Mouse (Mus musculus): Measurements from ENCODE around the gene Zbtb44.
"Not testable (repeated sequence)": the region's sequence is repeated elsewhere in the genome, so short reads cannot be mapped to it uniquely, and the experiment has no call there.

The Zbtb44 gene

DNA sequence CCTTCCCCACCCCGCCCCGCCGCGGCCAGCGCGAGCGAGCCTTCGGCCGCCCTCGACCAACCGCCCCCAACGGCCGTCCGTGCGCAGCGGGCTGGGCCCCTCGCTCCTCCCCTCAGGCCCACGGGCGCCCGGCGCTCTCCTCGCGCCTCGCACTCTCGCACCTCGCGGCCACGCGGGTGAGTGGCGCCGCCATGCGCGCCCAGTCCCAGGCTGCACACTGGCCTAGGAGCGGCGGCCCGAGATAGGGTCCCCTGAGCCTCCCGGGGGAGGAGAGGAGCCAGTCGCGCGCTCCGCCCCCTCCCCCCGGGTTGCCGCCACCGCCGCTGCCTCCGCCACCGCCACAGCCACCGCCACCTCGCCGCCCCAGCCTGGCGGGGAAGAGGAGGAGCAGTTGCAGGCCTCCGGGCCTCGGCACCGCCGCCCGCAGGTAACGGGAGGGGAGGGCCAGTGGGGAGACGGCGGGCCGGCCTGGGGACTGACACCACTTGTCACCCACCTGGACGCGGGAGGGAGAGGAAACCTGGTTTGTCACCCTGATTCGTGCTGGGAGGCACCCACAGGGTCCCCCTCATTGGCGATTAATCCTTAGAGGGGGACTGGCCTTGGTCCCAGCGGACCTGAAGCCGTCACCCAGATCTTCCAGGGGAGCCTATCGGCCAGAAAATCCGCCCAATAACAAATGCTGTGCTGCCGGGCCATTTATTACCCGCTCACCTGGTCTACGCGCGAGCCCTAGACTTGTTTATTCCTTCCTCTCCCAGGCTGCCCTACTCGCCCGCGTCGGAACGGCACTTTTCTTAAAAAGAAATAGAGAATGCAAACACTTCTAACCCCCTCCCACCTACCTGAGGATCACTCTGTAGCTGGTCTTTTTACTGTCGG is at the start of gene Zbtb44:
Zbtb44 (plus strand) TSS at position 113 of the 882 bp plus-strand sequence.
- peak; percentile 70 for DNase-seq (ENCODE audit: low spot score)

DNA sequence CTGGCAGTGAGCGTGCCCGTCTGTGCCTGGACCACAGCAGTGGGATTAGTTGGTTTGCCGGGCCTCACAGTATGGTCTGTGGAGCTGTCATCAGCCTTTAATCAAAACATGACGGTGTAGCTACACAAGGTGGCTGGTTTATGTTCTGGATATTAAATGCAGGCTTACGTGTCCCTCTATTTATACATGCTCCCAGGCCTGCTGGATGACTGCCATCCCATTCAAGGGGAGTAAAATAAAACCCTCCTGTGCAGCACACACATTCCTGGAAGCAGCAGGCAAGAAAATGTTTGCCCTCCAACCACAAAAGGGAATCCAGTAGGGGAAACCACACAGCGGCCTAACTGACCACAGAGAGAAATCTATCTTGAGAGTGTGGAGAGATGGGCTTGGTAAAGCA is 44.7 kb upstream of the Zbtb44 start:
- no peak for DNase-seq (ENCODE audit: low spot score)

DNA sequence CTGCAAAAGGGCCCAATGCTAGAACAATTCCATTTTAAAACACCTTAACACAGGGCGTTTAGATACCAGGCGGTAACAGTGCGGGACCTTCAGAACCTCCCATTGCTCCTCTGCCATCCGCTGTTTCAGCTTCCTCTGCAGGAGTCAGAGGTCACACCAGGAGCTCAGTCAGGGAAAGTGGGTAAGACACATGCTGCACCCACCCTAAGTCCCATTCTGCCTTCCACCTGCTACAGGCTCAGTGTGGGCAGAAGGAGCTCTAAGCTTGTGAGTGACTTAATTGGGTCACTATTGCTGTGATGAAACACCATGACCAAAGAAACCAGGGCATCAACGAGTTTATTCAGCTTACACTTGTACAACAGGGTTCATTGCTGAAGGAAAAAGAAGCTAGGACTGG is 37.3 kb upstream of the Zbtb44 start:
- no peak for DNase-seq (ENCODE audit: low spot score)

DNA sequence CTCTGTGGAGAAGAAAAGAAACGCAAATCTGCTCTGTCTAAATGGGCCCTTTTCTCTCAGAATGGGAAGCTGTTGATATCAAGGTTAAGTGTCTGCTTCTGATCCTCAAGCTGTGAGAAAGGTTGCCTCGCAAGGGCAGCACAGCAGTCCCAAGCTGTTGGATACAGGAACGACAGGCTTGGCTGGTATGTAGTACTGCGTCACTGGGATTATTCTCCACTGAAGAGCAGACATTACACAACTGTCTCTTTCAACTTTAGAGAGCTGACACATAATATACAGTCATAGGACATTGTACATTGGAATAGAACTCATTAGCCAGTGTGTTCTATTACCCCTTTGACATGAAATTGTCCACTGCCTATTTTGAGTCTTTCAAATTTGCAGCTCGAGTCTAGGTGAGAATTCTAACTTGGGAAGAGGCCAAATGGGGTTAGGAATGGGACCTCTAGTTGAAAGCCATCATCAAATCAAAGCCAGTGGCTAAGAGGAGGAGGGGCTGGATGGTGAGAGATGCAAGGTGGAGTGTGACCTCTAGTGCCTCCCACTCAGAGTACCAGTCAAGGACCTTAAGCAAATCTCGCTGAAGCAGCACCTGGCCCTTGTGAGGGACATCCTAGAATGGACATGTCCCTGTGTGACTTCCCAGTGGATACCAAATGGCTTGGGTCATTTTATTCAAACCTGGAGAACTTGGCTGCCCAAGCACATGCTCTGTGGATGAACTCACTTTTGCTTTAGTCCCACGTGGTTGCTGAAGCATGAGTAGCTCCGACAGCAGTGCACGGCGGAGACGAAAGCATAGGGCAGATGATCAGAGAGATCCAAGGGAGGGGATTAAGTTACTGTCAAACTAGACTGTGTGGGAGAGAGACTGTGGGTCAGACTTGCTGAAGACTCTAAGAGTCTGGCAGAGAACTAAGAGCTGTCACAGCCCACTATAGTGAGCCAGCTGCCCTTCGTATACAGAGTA is 33.6 kb upstream of the Zbtb44 start:
- peak; percentile 6 for DNase-seq (ENCODE audit: low spot score)

DNA sequence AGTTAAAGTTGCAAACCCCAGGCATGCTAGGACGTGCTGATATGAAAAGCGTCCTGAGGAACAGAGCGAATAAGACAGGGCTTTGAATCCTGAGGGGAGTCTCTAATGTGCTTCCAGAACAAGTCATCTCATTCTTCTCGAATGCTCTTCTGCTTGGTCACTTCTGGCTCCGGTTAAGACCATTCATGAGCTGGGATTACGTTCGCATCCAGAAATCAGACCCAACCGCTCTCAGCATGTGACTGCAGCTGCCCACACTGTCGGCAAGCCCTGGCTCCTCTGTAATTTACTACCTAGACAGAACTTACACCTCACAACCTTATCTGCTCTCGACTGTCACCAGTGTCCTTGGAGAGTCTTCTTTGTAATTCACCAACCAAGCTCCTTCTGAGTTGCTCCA is 29.8 kb upstream of the Zbtb44 start:
- DNase-seq (ENCODE audit: low spot score): no peak

DNA sequence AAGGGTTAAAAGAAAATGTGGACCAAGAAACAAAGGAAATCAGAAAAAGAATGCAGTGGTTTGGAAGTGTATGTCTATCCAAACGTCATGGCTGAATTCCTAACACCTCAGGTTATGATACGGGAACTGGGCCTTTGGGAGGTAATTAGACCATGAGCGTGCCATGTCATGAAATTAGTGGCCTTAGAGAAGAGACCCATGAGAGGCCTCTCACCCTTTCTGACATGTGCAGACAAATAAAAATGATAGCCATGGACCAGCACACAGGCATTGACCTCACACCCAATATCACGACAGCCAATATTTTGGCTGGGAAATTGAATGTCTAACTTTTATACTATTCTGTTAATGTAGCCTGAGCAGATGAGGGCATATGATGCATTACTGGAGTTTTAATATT is 27.9 kb upstream of the Zbtb44 start:
- no peak for DNase-seq (ENCODE audit: low spot score)

DNA sequence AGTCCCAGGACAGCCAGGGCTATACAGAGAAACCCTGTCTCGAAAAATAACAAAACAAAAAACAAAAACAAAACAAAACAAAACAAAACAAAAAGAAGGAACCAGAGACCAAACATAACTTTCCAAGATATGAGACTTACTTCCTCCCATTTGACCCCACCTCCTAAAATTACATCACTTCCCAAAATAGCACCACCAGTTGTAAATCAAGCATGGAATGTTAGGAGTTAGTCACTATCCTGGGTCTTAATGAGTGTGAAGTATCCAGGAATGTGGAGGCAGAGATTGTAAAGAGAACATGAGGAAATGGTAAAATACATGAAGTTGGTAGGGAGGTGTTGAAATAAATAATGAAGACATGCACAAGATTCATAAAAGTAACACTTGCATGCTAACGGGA is 21.1 kb upstream of the Zbtb44 start:
- no peak for DNase-seq (ENCODE audit: low spot score)

DNA sequence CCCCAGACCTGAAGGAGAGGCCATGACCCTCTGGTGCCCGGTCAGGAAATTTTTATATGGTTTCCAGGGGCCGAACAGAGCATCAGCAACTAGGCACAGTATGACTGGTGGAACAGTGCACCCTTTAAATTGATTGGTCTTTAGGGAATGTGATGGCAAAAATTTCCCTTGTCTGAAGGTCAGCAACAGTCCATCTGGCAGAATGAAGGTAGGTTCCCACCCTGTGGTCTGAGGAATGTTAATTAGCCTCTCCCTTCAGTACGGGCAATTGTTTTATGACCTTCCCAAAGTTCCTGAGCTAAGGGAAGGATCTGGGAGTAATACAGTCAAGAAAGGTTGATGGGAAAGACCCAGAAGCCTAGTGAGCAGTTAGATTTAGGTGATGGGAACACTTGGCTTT is 20.4 kb upstream of the Zbtb44 start:
- DNase-seq (ENCODE audit: low spot score): no peak

DNA sequence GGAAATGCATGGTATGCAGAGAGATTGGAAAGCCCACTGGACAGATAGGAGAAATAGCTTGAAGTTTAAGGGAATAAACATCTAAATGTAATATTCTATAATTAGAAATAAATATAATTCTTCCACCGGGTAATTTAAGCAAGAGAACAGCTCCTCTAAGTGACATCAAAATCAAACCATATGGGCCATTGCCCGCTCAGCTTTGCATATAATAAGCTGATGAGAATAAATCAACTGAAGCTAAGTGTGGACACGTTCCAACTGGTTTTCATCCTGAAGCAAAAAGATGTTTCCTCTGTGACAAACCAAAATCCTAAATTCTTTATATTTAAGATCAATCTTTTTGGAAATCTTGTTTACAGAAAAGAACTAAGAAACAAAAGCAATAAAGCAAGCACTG is 19.7 kb upstream of the Zbtb44 start:
- no peak for DNase-seq (ENCODE audit: low spot score)

DNA sequence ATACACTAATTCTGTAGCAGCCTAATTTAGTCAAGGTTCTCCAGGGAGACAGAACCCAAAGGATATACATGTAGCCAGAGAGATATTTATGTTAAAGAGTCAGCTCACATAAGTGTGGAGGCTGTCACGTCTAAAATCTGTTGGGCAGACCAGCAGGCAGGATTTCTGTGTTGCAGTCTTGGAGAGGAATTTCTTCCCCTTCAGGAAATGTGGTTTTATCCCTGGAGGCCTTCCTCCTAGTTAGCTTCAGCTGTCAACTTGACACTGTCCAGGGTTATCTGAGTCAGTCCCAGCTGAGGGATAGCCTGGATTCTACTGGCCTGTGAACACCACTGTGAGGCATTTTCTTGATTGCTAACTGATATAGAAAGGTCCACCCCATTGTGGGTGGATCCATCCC is 18.9 kb upstream of the Zbtb44 start:
- no peak for DNase-seq (ENCODE audit: low spot score)

DNA sequence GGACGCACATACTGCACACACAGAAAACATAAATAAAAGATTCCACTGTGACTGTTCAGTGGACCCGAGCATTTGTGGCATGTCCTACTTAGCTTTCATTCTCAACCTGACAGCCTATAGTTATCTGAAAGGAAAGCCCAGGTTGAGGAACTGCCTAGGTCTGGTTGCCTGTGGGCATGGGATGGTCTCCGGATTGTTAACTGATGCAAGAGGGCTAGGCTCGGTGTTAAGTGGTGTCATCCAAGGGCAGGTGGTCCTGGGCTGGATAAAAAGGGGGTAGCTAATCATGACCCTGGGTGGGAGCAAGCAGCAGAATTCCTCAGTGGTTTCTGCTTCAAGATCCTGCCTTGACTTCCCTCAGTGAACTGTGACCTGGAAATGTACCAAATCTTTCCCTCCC is 17.8 kb upstream of the Zbtb44 start:
- no peak for DNase-seq (ENCODE audit: low spot score)

DNA sequence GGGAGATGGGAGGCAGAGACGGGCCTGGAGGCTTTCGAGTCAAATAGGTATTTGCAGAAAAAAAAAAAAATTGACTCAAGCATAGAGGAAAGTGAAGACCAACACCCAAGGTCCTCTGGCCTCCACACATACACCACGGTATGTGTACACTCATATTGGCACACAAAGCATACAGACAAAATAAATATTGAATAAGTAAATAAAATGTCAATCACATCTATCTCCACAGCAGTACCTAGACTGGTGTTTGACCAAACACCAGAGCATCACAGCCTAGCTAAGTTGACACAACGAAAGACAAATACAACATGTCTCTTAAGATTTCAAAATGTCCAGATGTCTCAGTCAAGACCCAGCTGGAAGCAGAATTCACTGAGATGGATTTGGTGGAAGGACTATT is 17.0 kb upstream of the Zbtb44 start:
- no peak for DNase-seq (ENCODE audit: low spot score)

DNA sequence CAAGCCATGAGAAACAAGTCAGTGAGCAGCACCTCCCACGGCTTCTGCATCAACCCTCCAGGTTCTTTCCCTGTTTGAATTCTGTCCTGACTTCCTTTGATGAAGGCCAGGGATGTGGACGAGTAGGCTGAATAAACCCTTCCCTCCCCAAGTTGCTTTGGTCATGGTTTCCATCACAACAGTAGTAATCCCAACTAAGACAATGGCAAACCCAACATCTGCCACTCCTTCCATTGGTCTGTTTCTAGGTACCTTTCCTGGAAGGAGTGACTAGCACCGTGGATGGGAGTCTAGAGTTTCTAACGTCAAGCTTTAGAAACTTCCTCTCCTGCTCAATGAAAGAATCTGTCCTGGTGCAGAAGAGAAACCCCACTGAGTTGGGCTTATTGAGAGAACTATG is 12.8 kb upstream of the Zbtb44 start:
- no peak for DNase-seq (ENCODE audit: low spot score)

DNA sequence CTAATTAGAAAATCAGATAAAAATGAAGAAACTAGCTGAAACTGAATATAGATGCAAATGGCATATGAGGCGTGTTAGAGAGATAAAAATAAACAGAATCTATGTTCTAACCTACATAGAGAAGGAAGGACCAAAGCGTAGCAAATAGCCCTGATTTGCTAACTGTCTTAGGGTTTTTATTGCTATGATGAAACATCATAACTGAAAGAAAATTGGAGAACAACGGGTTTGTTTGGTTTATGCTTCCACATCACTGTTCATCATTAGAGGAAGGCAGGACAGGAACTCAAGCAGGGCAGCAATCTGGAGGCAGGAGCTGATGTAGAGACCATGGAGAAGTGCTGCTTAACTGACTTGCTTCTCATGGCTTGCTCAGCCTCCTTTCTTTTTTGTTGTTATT is 12.3 kb upstream of the Zbtb44 start:
- DNase-seq (ENCODE audit: low spot score): no peak

DNA sequence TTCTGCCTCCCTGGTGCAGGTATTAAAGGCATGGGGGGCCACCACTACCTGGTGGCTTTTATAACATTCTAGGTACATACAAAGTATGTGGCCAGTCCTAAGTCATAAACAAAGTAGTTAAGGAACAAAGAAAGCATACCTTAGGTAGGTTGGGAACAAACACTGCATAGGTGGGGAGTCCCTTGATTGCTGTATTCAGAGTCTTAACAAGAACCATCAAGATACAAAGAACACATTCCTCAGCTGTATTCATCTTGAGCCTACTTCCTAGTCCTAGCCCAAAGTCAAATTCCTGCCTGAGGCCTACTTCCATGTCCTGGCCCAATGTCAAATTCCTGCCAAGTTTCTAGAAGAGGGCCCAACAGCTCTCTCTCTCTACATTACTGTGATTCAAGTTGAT is 11.7 kb upstream of the Zbtb44 start:
- no peak for DNase-seq (ENCODE audit: low spot score)

DNA sequence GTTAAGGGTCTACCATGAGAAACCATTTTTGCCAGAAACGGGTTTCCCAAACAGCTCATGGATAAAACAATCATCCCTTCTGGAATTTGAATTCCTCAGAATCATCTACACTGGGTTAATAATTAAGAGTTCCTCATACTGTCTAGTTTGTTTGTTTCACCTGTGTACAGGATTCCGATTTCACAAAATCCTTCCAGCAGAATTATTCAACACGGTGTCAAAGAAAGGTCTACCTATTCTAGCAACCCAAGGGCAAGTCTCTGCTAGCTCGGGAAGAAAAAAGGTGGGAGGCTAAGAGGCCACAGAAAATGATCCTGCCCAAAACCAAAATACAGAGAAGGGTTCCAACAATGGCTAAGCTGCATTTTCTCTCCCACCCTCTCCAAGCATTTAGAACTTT is 2.2 kb upstream of the Zbtb44 start:
- no peak for DNase-seq (ENCODE audit: low spot score)

DNA sequence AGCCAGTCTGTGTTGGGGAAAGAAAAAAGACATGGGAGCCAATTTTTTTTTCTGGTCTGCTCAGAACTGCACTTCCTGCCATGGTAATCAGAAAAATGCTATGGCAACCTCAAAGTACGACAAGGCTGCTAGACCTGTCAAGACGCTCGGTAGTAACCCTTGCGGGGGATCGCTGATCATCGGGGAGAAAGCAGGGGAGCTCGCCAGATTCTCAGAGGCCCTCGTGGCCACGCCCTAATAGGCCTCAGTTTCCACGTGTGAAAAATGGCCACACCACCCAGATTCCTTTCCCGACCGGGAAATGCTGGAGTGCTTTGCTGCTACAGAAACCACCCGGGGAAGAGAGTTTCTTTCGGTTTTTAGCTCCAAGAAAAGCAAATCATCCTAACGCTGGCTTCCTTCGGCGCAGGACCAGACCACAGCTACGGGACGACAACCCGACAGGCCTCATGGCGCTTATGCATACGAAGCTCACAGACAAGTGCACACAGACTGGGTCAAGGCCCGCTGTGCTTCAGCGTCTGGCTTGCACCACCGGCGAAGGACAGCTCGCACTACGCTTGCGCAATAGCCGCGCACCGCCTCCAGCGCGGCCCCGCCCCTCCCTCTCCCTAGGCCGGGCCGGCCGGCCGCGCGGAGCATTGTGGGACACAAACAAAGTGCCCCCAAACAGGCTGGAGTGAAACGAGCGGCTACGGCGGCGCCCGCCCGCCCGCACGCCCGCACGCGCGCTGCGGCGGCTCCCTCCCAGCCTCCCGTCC is 513 bp upstream of the Zbtb44 start:
- peak; percentile 93 for DNase-seq (ENCODE audit: low spot score)

DNA sequence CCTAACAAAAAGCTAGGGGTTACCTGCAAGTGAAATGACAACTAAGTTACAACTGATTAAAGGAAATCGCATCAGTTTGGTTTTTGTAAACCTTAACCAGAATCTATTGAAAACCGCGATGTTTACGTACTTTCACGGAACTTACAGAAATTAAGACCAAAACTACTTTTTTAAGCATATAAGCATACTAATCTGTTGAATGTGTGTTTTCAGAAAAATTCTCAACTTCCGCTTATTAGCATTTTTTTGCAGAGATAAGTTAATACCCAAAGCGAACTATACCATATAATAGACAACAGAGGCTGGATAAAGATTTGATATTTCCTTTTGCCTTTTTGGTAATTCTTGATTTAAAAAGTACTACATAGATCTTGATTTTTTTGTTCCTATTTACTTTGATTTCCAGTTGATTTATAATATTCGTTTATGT is 985 bp downstream of the Zbtb44 start:
- no peak for DNase-seq (ENCODE audit: low spot score)

DNA sequence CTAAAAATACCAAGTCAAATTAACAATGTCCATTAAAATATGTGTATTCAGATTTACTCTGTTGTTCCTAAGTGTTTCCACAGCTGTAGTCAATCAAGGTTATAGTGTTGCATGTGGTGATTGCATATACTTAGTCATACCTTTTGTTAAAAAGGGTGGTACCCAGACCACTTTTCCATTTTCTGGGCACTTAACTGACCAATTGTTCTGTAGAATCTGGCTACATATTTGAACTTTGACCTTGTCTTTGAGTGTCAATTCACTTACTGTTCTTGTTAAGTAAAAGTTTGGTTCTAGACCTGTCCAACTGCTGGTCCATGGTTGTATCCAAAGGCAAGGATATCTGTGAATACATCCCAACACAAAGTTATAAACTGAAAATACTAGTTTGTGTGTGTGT is 2.1 kb downstream of the Zbtb44 start:
- no peak for DNase-seq (ENCODE audit: low spot score)

DNA sequence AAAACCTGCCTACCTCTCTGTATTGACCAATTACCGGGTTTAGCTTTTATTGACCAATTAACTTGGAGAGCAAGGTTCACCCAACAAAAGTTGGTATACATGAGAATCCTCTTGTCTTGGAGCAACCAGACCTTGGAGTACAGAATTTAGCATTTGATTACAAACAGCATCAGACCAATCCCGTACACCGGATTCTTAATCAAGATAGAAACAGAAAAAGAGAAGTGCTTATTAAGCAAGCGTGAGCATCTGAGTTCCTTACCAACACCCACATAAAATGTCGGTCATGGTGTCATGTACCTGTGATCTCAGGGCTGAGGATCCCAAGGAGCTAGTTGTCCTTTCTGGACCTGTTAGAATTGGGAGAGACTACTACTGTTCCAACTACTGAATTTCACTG is 19.8 kb downstream of the Zbtb44 start:
- no peak for DNase-seq (ENCODE audit: low spot score)

DNA sequence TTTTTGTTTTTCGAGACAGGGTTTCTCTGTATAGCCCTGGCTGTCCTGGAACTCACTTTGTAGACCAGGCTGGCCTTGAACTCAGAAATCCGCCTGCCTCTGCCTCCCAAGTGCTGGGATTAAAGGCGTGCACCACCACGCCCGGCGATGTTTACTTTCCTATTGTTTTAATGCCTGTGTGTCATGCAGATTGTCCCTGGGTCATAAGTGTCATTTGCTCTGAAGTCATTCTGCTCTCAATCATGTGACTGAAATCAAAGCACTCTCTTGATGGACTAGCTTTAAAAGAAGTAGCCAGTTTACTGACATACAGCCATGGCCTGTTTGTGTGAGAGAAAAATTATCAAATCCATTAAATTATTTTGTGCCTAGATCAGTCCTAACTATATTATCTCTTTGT is 21.1 kb downstream of the Zbtb44 start:
- DNase-seq (ENCODE audit: low spot score): not testable (repeated sequence)

DNA sequence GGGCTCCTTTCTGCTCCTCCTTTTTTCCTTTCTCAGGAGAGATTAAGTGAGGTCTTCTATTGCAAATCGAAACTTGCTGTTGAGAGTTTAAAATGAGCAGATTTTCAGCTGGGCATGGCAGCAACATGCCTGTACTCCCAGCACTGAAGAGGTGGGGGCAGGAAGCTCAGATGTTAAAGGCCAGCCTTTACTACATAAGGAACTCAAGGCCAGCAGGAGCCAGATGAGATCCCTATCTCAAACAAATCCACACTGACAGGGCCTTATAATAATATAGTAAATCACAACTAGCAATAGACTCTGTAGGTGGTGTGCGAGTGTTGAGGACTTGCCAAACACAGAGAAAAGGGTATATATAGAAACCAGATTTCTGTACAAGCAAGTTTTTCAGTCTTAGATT is 28.3 kb downstream of the Zbtb44 start:
- no peak for DNase-seq (ENCODE audit: low spot score)
